Mouse (Mus musculus) Patski (cell line): ENCODE measurements around the gene Lrrc27. TPM values are rescaled to one million over a fixed set of nuclear protein-coding genes. Genes with fewer than 3 reads are reported as not detected.

Experiments used
- ATAC-seq: fragments of 100-300 bp; one replicate; pipeline ENCODE4 v1.8.0; 2021
- CTCF ChIA-PET: fragments of 350-600 bp; sonication (Branson Sonifier 250); formaldehyde crosslinking; loops from one replicate; lab custom pipeline; 2022; ENCODE audit warnings: inconsistent platforms; lab: Charles Lee
- POLR2A ChIA-PET: fragments of 350-600 bp; sonication (Branson Sonifier 250); formaldehyde crosslinking; loops from one replicate; lab custom pipeline; 2022; ENCODE audit warnings: antibody characterized with exemption, inconsistent platforms; lab: Charles Lee
- DNase-seq: peaks from one replicate; pipeline ENCODE4 v3.0.0-alpha.2; 2011; ENCODE audit warnings: low read depth, low spot score
- H3K27me3 ChIP-seq: fragments of 371-371 bp; one replicate; pipeline ENCODE4 v1.5.1; 2021
- CTCF ChIP-seq: fragments of 100-300 bp; IDR thresholded peaks from one replicate; pipeline ENCODE4 v1.5.1; 2021
- in situ Hi-C: fragments of 300-500 bp; cut with MboI; formaldehyde crosslinking; loops from 3 replicates; pipeline ENCODE4 v1.11.1; 2018; ENCODE audit warnings: low pct_unique_long_range_greater_than_20kb, mixed read lengths
- polyA plus RNA-seq: library from polyadenylated mRNA; unstranded; gene quantifications from one replicate; pipeline ENCODE4 v1.2.3, GENCODE M21; 2021

Lrrc27 gene
- polyA plus RNA-seq, 1 experiment from 2014 or later, result 4.6 TPM

DNA sequence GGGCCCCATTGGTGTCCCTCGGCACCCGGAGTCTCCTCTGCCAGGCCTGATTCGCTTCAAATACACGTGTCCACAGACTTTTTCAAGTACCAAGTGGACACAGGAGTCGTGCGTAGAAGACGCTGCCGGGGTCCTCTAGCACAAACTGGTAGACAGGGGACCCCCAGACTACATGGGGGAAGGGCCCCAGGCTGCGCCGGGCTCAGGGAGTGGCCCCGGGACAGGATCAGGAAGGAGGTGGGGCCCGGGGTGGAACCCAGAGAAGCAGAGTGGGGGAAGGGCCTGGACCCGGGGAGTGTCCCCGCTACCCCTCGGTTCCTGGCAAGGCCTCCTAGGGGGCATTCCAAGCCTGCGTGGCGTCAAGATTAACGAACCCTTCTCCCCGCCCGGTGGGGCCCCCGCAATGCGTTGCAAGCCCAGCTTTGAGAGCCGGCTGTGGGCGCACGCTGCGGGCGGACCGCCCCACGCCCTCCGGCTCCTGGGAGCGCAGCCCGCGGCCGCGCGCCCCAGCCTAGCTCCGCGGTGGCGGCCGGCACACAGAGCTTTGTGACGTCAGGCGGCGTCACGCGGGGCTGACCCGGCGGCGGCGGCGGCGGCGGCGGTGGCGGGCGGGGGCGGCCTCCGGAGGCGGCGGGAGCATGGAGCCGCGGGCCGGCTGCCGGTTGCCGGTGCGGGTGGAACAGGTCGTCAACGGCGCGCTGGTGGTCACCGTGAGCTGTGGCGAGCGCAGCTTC is 35.3 kb downstream of the Lrrc27 start, which contains the start of gene Pwwp2b:
Gene Pwwp2b, plus strand, starts transcription at position 602 of the 734 bp plus-strand sequence.
- ATAC-seq, result peak; percentile 72
- in situ Hi-C loops, result no loop called here
- ChIA-PET CTCF (interaction anchor here (1.3 kb wide), 1 partner anchor 14 kb away, joined by 3 read pairs; no protein-coding TSS in a partner anchor), POLR2A (interaction anchor here (0.6 to 1.6 kb wide), 4 partner anchors 12 to 222 kb away, joined by 3 to 11 read pairs (median 4); no protein-coding TSS in a partner anchor)
- TF ChIP-seq CTCF, result no peak
- no peaks in the 10 kb centered on the region for H3K27me3 ChIP-seq
- DNase-seq, result no peak

- in situ Hi-C loops, result no loop called here
- ChIA-PET CTCF (interaction anchor here (1.3 kb wide), 1 partner anchor 15 kb away, joined by 3 read pairs; no protein-coding TSS in a partner anchor), POLR2A (interaction anchor here (0.6 to 1.6 kb wide), 4 partner anchors 11 to 221 kb away, joined by 3 to 11 read pairs (median 4); no protein-coding TSS in a partner anchor)
- ATAC-seq (peak; percentile 9), DNase-seq (no peak)
- TF ChIP-seq CTCF, result no peak
- no peaks in the 10 kb centered on the region for H3K27me3 ChIP-seq
Observed at GRCm38 (mm10) chr7:139248615-139249405, 36.0 kb downstream of the Lrrc27 start.

GRCm38 (mm10) chr7:139249406-139250210 is 36.8 kb downstream of the Lrrc27 start:
- in situ Hi-C loops, result loop anchor here (5.0 kb wide), 1 partner anchor 43 kb away; no protein-coding TSS in a partner anchor
- ChIA-PET CTCF (interaction anchor here (0.9 to 3.7 kb wide), 4 partner anchors 10 to 52 kb away, joined by 3 to 21 read pairs (median 3); no protein-coding TSS in a partner anchor), POLR2A (interaction anchor here (0.9 to 1.6 kb wide), 3 partner anchors 10 to 221 kb away, joined by 3 to 11 read pairs (median 4); no protein-coding TSS in a partner anchor)
- H3K27me3 ChIP-seq, result no peaks in the 10 kb centered on the region
- no peak for TF ChIP-seq CTCF
- DNase-seq, result no peak
- no peak for ATAC-seq

GRCm38 (mm10) chr7:139251881-139252301 is 39.1 kb downstream of the Lrrc27 start:
- no peak for DNase-seq
- no peaks in the 10 kb centered on the region for H3K27me3 ChIP-seq
- TF ChIP-seq CTCF, result no peak
- ChIA-PET POLR2A (interaction anchor here (1.0 kb wide), 1 partner anchor 9 kb away, joined by 3 read pairs; no protein-coding TSS in a partner anchor), CTCF (interaction anchor here (0.7 to 3.7 kb wide), 4 partner anchors 12 to 47 kb away, joined by 3 to 21 read pairs (median 10); no protein-coding TSS in a partner anchor)
- in situ Hi-C loops, result loop anchor here (5.0 kb wide), 1 partner anchor 40 kb away; no protein-coding TSS in a partner anchor
- peak; percentile 53 for ATAC-seq

DNA sequence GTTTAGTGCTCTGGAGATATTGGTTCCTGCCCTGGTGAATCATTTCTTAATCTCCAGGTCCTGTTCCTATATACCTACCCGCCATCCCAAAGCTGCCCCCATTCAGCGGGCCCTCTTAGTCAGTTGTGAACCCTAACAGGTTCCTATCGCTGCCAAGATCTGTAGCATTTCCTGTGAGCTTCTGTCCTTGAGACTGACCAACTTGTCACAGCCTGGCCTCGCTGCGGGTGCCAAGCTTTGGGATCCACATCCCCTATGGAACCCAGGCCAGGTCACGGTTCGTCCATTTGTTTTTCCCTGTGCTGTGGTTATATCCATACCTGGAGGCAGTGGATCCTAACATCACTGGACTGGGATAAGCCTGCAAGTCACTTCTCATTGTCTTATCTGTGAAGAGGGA is 39.8 kb downstream of the Lrrc27 start:
- POLR2A ChIA-PET, result interaction anchor here (1.0 kb wide), 1 partner anchor 8 kb away, joined by 3 read pairs; no protein-coding TSS in a partner anchor
- no peak for TF ChIP-seq CTCF
- ATAC-seq, result no peak
- DNase-seq, result no peak
- H3K27me3 ChIP-seq, result no peaks in the 10 kb centered on the region
- CTCF ChIA-PET, result interaction anchor here (0.7 to 3.7 kb wide), 4 partner anchors 11 to 46 kb away, joined by 3 to 21 read pairs (median 10); no protein-coding TSS in a partner anchor
- in situ Hi-C loops, result loop anchor here (5.0 kb wide), 1 partner anchor 40 kb away; no protein-coding TSS in a partner anchor

GRCm38 (mm10) chr7:139252986-139253385 is 40.2 kb downstream of the Lrrc27 start:
- DNase-seq (no peak), ATAC-seq (no peak)
- ChIA-PET POLR2A (interaction anchor here (1.0 kb wide), 1 partner anchor 8 kb away, joined by 3 read pairs; no protein-coding TSS in a partner anchor), CTCF (interaction anchor here (1.4 to 3.7 kb wide), 3 partner anchors 11 to 45 kb away, joined by 4 to 21 read pairs (median 16); no protein-coding TSS in a partner anchor)
- no peaks in the 10 kb centered on the region for H3K27me3 ChIP-seq
- in situ Hi-C loops, result loop anchor here (5.0 kb wide), 1 partner anchor 39 kb away; no protein-coding TSS in a partner anchor
- no peak for TF ChIP-seq CTCF

GRCm38 (mm10) chr7:139253462-139253861 is 40.7 kb downstream of the Lrrc27 start:
- no peak for TF ChIP-seq CTCF
- DNase-seq (no peak), ATAC-seq (no peak)
- ChIA-PET CTCF (interaction anchor here (3.2 to 3.7 kb wide), 2 partner anchors 10 to 19 kb away, joined by 16 to 21 read pairs; no protein-coding TSS in a partner anchor), POLR2A (interaction anchor here (0.5 kb wide), 1 partner anchor 123 kb away, joined by 4 read pairs; no protein-coding TSS in a partner anchor)
- in situ Hi-C loops, result loop anchor here (5.0 kb wide), 1 partner anchor 39 kb away; no protein-coding TSS in a partner anchor
- no peaks in the 10 kb centered on the region for H3K27me3 ChIP-seq

DNA sequence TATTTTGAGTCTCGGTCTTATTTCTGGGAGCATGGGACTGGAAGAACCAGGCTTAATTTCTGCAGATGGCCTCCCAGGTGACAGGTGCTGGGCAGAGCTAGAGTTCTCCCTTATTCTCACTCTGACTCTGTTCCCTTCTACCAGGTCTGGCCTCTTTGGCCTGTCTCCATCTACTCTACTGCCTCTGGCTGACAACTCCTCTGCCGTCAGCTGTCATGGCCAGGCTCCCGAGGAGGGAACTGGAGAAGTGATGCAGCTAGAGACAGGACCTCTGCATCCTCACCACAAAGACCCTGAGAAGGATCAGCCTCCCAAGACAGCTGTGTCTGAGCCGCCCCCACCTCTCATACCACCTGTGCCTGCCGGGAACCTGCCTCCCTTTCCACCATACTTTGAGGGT is 41.8 kb downstream of the Lrrc27 start:
- in situ Hi-C loops, result loop anchor here (5.0 kb wide), 1 partner anchor 38 kb away; no protein-coding TSS in a partner anchor
- ChIA-PET POLR2A (no interaction called here), CTCF (no interaction called here)
- TF ChIP-seq CTCF, result no peak
- DNase-seq, result no peak
- H3K27me3 ChIP-seq, result no peaks in the 10 kb centered on the region
- no peak for ATAC-seq
